Mouse (Mus musculus) thymus, adult 2 months (tissue): ENCODE results near the gene Olfr1340.

ENCODE experiments used
- CTCF ChIP-seq: fragments of 200-500 bp; IDR thresholded peaks from 2 replicates; pipeline ENCODE4 v1.5.1; 2012; ENCODE audit warnings: mild to moderate bottlenecking, control low read depth, low read length, moderate library complexity, borderline replicate concordance; ENCODE audit not compliant: control insufficient read depth, poor library complexity, insufficient read depth; ENCODE audit errors: extremely low read depth
- POLR2A ChIP-seq: fragments of 200-500 bp; IDR thresholded peaks from 2 replicates; pipeline ENCODE4 v1.6.1; 2012; ENCODE audit warnings: mild to moderate bottlenecking, low read length, control low read depth, moderate library complexity; ENCODE audit not compliant: control insufficient read depth, poor library complexity, insufficient read depth; ENCODE audit errors: extremely low read depth

GRCm38 (mm10) chr4:118758637-118759036 is 38.7 kb downstream of the Olfr1340 start, which contains the start of gene Olfr1338:
- TF ChIP-seq POLR2A (no peak), CTCF (no peak)
